Mouse (Mus musculus) gastrocnemius, postnatal 36 days (tissue): ENCODE measurements around the gene Trappc6a. TPM values are rescaled to one million over a fixed set of nuclear protein-coding genes. Genes with fewer than 3 reads are reported as not detected.

Experiments
- DNase-seq, 2 experiments: peaks; one replicate each; pipeline ENCODE4 v3.0.0; 2022
- intact Hi-C: fragments of 180-260 bp; cut with DNase I; formaldehyde crosslinking; loops from one replicate; pipeline ENCODE4 v1.15.1; 2025
- total RNA-seq, 2 experiments: library from RNA; stranded (reverse); gene quantifications; 2 replicates each; pipeline ENCODE4 v1.2.3; 2021

Trappc6a gene
- total RNA-seq, 2 experiments from 2014 or later = 6.4 to 8.8 TPM

GRCm38 (mm10) chr7:19557086-19557485, 48.9 kb downstream of the Trappc6a start:
- intact Hi-C loops = no loop called here
- no peak for DNase-seq

GRCm38 (mm10) chr7:19557982-19558900, 50.0 kb downstream of the Trappc6a start:
- intact Hi-C loops = no loop called here
- no peak for DNase-seq

GRCm38 (mm10) chr7:19558965-19559364, 50.8 kb downstream of the Trappc6a start:
- no peak for DNase-seq
- intact Hi-C loops = no loop called here

- intact Hi-C loops = no loop called here
- DNase-seq = no peak
Measured at GRCm38 (mm10) chr7:19560491-19561260, 52.5 kb downstream of the Trappc6a start.

GRCm38 (mm10) chr7:19561431-19561764, 53.2 kb downstream of the Trappc6a start:
- intact Hi-C loops = no loop called here

GRCm38 (mm10) chr7:19561765-19562642, 53.8 kb downstream of the Trappc6a start:
- intact Hi-C loops = no loop called here
- DNase-seq = peak; percentile 88

More at GRCm38 (mm10) chr7:19561431-19561764, 53.2 kb downstream of the Trappc6a start:
- DNase-seq = no peak

GRCm38 (mm10) chr7:19562643-19563410, 54.6 kb downstream of the Trappc6a start, which contains the start of gene Ppp1r37:
TSS of gene Ppp1r37 (minus strand) at chr7:19563076.
- DNase-seq = no peak
- intact Hi-C loops = no loop called here

GRCm38 (mm10) chr7:19563884-19564283, 55.7 kb downstream of the Trappc6a start:
- intact Hi-C loops = no loop called here
- no peak for DNase-seq

- no peak for DNase-seq
- intact Hi-C loops = no loop called here
Measured at GRCm38 (mm10) chr7:19564455-19564854, 56.3 kb downstream of the Trappc6a start.

Other genes starting within 250 kb of the Trappc6a start
- 10 to 100 TPM; 15.9 to 20.6 TPM for gene Vasp, start 236.6 kb upstream of the Trappc6a start, total RNA-seq
- gene Ppm1n, start 228.3 kb upstream of the Trappc6a start, total RNA-seq = under 1 TPM in 1 of 2 experiments, not detected in 1; 0.35 TPM
- gene Rtn2, start 225.8 kb upstream of the Trappc6a start, total RNA-seq = 1,000 to 10,000 TPM in 1 of 2 experiments, 100 to 1,000 TPM in 1; 974 to 1,054 TPM
- under 1 TPM; 0.15 to 0.31 TPM for gene Fosb, start 198.3 kb upstream of the Trappc6a start, total RNA-seq
- 10 to 100 TPM; 24.5 to 29.0 TPM for gene Ercc1, start 163.6 kb upstream of the Trappc6a start, total RNA-seq
- gene Cd3eap, start 148.9 kb upstream of the Trappc6a start, total RNA-seq = 10 to 100 TPM in 1 of 2 experiments, 1 to 10 TPM in 1; 9.3 to 10.2 TPM
- gene Ppp1r13l, start 148.6 kb upstream of the Trappc6a start, total RNA-seq = 1 to 10 TPM; 2.4 to 2.6 TPM
- gene Ercc2, start 126.4 kb upstream of the Trappc6a start, total RNA-seq = 1 to 10 TPM; 8.5 to 9.8 TPM
- gene Klc3, start 104.3 kb upstream of the Trappc6a start, total RNA-seq = under 1 TPM; 0.25 to 0.38 TPM
- over 10,000 TPM; 41,999 to 48,159 TPM for gene Ckm, start 103.6 kb upstream of the Trappc6a start, total RNA-seq
- gene Mark4, start 49.6 kb upstream of the Trappc6a start, total RNA-seq = 10 to 100 TPM; 14.9 to 15.5 TPM
- under 1 TPM; 0.51 to 0.72 TPM for gene Exoc3l2, start 45.1 kb upstream of the Trappc6a start, total RNA-seq
- gene Bloc1s3, start within 50 bp of the Trappc6a start, total RNA-seq = 1 to 10 TPM; 1.5 to 1.7 TPM
- gene Nkpd1, start 9.4 kb downstream of the Trappc6a start, total RNA-seq = not detected
- 10 to 100 TPM; 34.8 to 41.4 TPM for gene Ppp1r37, start 54.7 kb downstream of the Trappc6a start, total RNA-seq
- gene Zfp296, start 68.9 kb downstream of the Trappc6a start, total RNA-seq = under 1 TPM; 0.23 to 0.44 TPM
- 10 to 100 TPM; 59.1 to 65.1 TPM for gene Gemin7, start 69.2 kb downstream of the Trappc6a start, total RNA-seq
- gene Clasrp, start 96.1 kb downstream of the Trappc6a start, total RNA-seq = 10 to 100 TPM; 10.9 to 12.0 TPM
- 1 to 10 TPM; 5.1 to 6.0 TPM for gene Relb, start 121.0 kb downstream of the Trappc6a start, total RNA-seq
- 10 to 100 TPM; 39.2 to 45.7 TPM for gene Clptm1, start 156.6 kb downstream of the Trappc6a start, total RNA-seq
- under 1 TPM in 1 of 2 experiments, not detected in 1; 0.99 TPM for gene Apoc2, start 169.5 kb downstream of the Trappc6a start, total RNA-seq
- not detected for gene Gm44805, start 173.0 kb downstream of the Trappc6a start, total RNA-seq
- gene Apoc4, start 173.1 kb downstream of the Trappc6a start, total RNA-seq = under 1 TPM in 1 of 2 experiments, not detected in 1; 0.43 TPM
- gene Apoc1, start 184.3 kb downstream of the Trappc6a start, total RNA-seq = 1 to 10 TPM in 1 of 2 experiments, under 1 TPM in 1; 0.94 to 1.4 TPM
- gene Apoe, start 190.8 kb downstream of the Trappc6a start, total RNA-seq = 10 to 100 TPM; 49.0 to 51.4 TPM
- gene Tomm40, start 207.0 kb downstream of the Trappc6a start, total RNA-seq = 10 to 100 TPM; 36.8 to 47.6 TPM
- 1 to 10 TPM; 2.0 to 2.3 TPM for gene Nectin2, start 242.1 kb downstream of the Trappc6a start, total RNA-seq